Mouse (Mus musculus) heart, adult 2 months (tissue): Measurements from ENCODE around the gene Mrc2. TPM values are rescaled to one million over a fixed set of nuclear protein-coding genes. Genes with fewer than 3 reads are reported as not detected.

ENCODE experiments used
- DNase-seq, 2 experiments: peaks; one replicate each; pipeline ENCODE4 v3.0.0; 2021
- H3K27ac ChIP-seq: fragments of 200-600 bp; 2 replicates; pipeline ENCODE4 v1.8.1; 2022
- H3K27me3 ChIP-seq: fragments of 200-500 bp; 2 replicates; pipeline ENCODE4 v1.6.1; 2012; ENCODE audit warnings: mild to moderate bottlenecking, low read length, inconsistent platforms, mixed read lengths; ENCODE audit not compliant: control insufficient read depth, insufficient read depth
- H3K36me3 ChIP-seq: fragments of 200-500 bp; 2 replicates; pipeline ENCODE4 v1.6.1; 2012; ENCODE audit warnings: low read length, inconsistent platforms; ENCODE audit not compliant: control insufficient read depth, insufficient read depth
- H3K4me1 ChIP-seq: fragments of 200-500 bp; 2 replicates; pipeline ENCODE4 v1.6.1; 2011; ENCODE audit warnings: low read length; ENCODE audit not compliant: control insufficient read depth, insufficient read depth
- H3K4me3 ChIP-seq: fragments of 200-600 bp; 2 replicates; pipeline ENCODE4 v1.8.1; 2022
- H3K79me2 ChIP-seq: fragments of 200-500 bp; replicated peaks from 2 replicates; pipeline ENCODE4 v1.6.1; 2012; ENCODE audit warnings: mild to moderate bottlenecking, inconsistent platforms, low read length, moderate library complexity, mixed read lengths; ENCODE audit not compliant: control insufficient read depth, insufficient read depth
- H3K9ac ChIP-seq: fragments of 200-500 bp; 2 replicates; pipeline ENCODE4 v1.6.1; 2012; ENCODE audit warnings: low read depth, mild to moderate bottlenecking, control low read depth, inconsistent platforms, low read length, mixed read lengths
- CTCF ChIP-seq: fragments of 200-600 bp; IDR thresholded peaks from 2 replicates; pipeline ENCODE4 v1.8.1; 2022; ENCODE audit warnings: antibody characterized with exemption, mild to moderate bottlenecking, moderate library complexity
- EP300 ChIP-seq: fragments of 200-500 bp; IDR thresholded peaks from 2 replicates; pipeline ENCODE4 v1.6.1; 2011; ENCODE audit warnings: low read depth, low read length, control low read depth; ENCODE audit not compliant: insufficient read depth
- POLR2A ChIP-seq: fragments of 200-500 bp; IDR thresholded peaks from 2 replicates; pipeline ENCODE4 v1.6.1; 2011; ENCODE audit warnings: mild to moderate bottlenecking, low read depth, low read length, control low read depth; ENCODE audit not compliant: insufficient read depth
- WGBS: fragments of 180-500 bp; shearing (Covaris S2); methylation state at CpG from one replicate; pipeline ENCODE4 v1.1.7; 2018; 5-methylcytosine and 5-hydroxymethylcytosine counted together
- intact Hi-C: fragments of 180-260 bp; cut with DNase I; formaldehyde crosslinking; loops from one replicate; pipeline ENCODE4 v1.15.1; 2025
- polyA plus RNA-seq: library from polyadenylated mRNA; depleted of rRNA; stranded (reverse); fragments of >200 nt; gene quantifications from 2 replicates; pipeline ENCODE4 v1.2.3, GENCODE M21; 2012; rRNA removed
- total RNA-seq, 2 experiments: library from RNA; stranded (reverse); gene quantifications; 2 replicates each; pipeline ENCODE4 v1.2.3; 2021

Mrc2 gene
- total and polyA plus RNA-seq, 3 experiments, result 11.2 to 17.5 (median 13.9) TPM

GRCm38 (mm10) chr11:105390290-105390689 lies 97.8 kb downstream of the Mrc2 start:
- no peak overlapping the region for H3K27ac ChIP-seq
- H3K79me2 ChIP-seq, result no peaks in the 10 kb centered on the region
- WGBS, result 83% methylated on average over 7 of the region's 7 CpGs
- H3K27me3 ChIP-seq, result no peaks in the 10 kb centered on the region
- intact Hi-C loops, result no loop called here
- no peaks in the 10 kb centered on the region for H3K36me3 ChIP-seq
- H3K9ac ChIP-seq, result no peak overlapping the region
- TF ChIP-seq CTCF (no peak), EP300 (no peak), POLR2A (no peak)
- no peak overlapping the region for H3K4me3 ChIP-seq
- DNase-seq, result no peak
- H3K4me1 ChIP-seq, result no peaks in the 10 kb centered on the region

Other genes with a start within 250 kb of the Mrc2 start
- not detected for gene Efcab3, start 229.1 kb upstream of the Mrc2 start, total RNA-seq
- not detected in 2 replicates for gene Efcab3, start 229.1 kb upstream of the Mrc2 start, polyA plus RNA-seq
- 10 to 100 TPM; 10.1 to 12.8 TPM for gene Mettl2, start 166.2 kb upstream of the Mrc2 start, total RNA-seq
- 9.0 and 14.7 TPM in 2 replicates for gene Mettl2, start 166.2 kb upstream of the Mrc2 start, polyA plus RNA-seq
- not detected for gene Gm10842, start 145.8 kb upstream of the Mrc2 start, total RNA-seq
- not detected in 2 replicates for gene Gm10842, start 145.8 kb upstream of the Mrc2 start, polyA plus RNA-seq
- 10 to 100 TPM; 35.9 to 41.9 TPM for gene Tlk2, start 113.8 kb upstream of the Mrc2 start, total RNA-seq
- 11.5 and 20.2 TPM in 2 replicates for gene Tlk2, start 113.8 kb upstream of the Mrc2 start, polyA plus RNA-seq
- gene March10, start 164.1 kb downstream of the Mrc2 start, total RNA-seq, result not detected
- gene March10, start 164.1 kb downstream of the Mrc2 start, polyA plus RNA-seq, result 0.08 and 0.38 TPM in 2 replicates